Mouse (Mus musculus): ENCODE measurements around the gene Ttpal. TPM values are rescaled to one million over a fixed set of nuclear protein-coding genes. Genes with fewer than 3 reads are reported as not detected.
"Not testable (repeated sequence)": the region's sequence is repeated elsewhere in the genome, so short reads cannot be mapped to it uniquely, and the experiment has no call there.

Gene Ttpal
- polyA plus RNA-seq, 1 experiment from 2014 or later = 26.1 TPM

DNA sequence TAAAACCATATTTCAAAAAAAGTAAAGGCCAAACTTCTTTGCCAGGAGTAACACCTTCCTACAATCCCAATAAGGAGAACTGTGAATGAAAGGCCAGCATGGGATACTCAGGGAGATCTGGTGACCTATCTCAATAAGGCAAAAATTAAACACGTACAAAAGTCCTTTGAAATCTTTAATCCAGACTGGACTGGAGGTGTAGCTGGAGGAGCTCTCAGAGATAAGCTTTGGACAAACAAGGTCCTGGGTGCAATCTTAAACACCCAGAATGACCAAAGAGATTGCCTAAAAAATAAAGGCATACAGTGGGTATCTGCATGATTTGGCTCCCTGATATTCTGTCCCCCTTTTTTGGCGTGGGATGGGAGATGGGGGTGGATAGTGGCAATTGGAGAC lies 41.5 kb downstream of the Ttpal start:
- Histone ChIP-seq H3K27ac (ENCODE audit: low read depth, low read length) (peak overlapping the region; percentile 98), H3K36me3 (ENCODE audit: control insufficient read depth, insufficient read depth, low read length) (peaks cover 11% of the 10 kb centered on the region; the same call in 1 of the 2 replicates), H3K27me3 (replicated peaks; ENCODE audit: control insufficient read depth, insufficient read depth, low read length) (no peaks in the 10 kb centered on the region), H3K4me1 (replicated peaks; ENCODE audit: control insufficient read depth, insufficient read depth, low read length) (peaks cover 47% of the 10 kb centered on the region), H3K4me3 (ENCODE audit: low read depth, low read length) (peak overlapping the region; percentile 75), H3K4me2 (peak overlapping the region; percentile 79), H3K9me3 (ENCODE audit: control insufficient read depth, low read length) (no peaks in the 10 kb centered on the region), H3K9ac (ENCODE audit: low read depth, low read length) (peak overlapping the region; percentile 82)
- DNase-seq (ENCODE audit: low spot score) = no peak
- 34% methylated on average over 2 of the region's 2 CpGs for WGBS
- ATAC-seq (replicated peaks; ENCODE audit: low FRiP score) = no peak

GRCm38 (mm10) chr2:163644047-163644446 lies 41.9 kb downstream of the Ttpal start:
- Histone ChIP-seq H3K27me3 (replicated peaks; ENCODE audit: control insufficient read depth, insufficient read depth, low read length) (no peaks in the 10 kb centered on the region), H3K9me3 (ENCODE audit: control insufficient read depth, low read length) (no peaks in the 10 kb centered on the region), H3K27ac (ENCODE audit: low read depth, low read length) (peak overlapping the region; percentile 98), H3K9ac (ENCODE audit: low read depth, low read length) (peak overlapping the region; percentile 82), H3K4me1 (replicated peaks; ENCODE audit: control insufficient read depth, insufficient read depth, low read length) (peaks cover 44% of the 10 kb centered on the region), H3K4me2 (peak overlapping the region; percentile 79), H3K4me3 (ENCODE audit: low read depth, low read length) (peak overlapping the region; percentile 75), H3K36me3 (ENCODE audit: control insufficient read depth, insufficient read depth, low read length) (peaks cover 11% of the 10 kb centered on the region; the same call in 1 of the 2 replicates)
- ATAC-seq (replicated peaks; ENCODE audit: low FRiP score) = no peak
- 7% methylated on average over 4 of the region's 4 CpGs for WGBS
- no peak for DNase-seq (ENCODE audit: low spot score)

GRCm38 (mm10) chr2:163644575-163645385 lies 42.7 kb downstream of the Ttpal start, which contains the start of gene Serinc3:
Gene Serinc3 (minus strand): TSS chr2:163645131.
- Histone ChIP-seq H3K4me2 (peak within 1 kb of the TSS; percentile 79), H3K4me1 (replicated peaks; ENCODE audit: control insufficient read depth, insufficient read depth, low read length) (peaks cover 37% of the 10 kb centered on the region)
- peak; percentile 100 for DNase-seq (ENCODE audit: low spot score)

GRCm38 (mm10) chr2:163645700-163646460 lies 43.8 kb downstream of the Ttpal start:
- Histone ChIP-seq H3K9ac (ENCODE audit: low read depth, low read length) (peak overlapping the region; percentile 82), H3K4me2 (peak overlapping the region; percentile 79), H3K36me3 (ENCODE audit: control insufficient read depth, insufficient read depth, low read length) (peaks cover 6% of the 10 kb centered on the region; the same call in 1 of the 2 replicates), H3K4me3 (ENCODE audit: low read depth, low read length) (peak overlapping the region; percentile 75), H3K27me3 (replicated peaks; ENCODE audit: control insufficient read depth, insufficient read depth, low read length) (no peaks in the 10 kb centered on the region), H3K4me1 (replicated peaks; ENCODE audit: control insufficient read depth, insufficient read depth, low read length) (peaks cover 26% of the 10 kb centered on the region), H3K9me3 (ENCODE audit: control insufficient read depth, low read length) (peaks cover 4% of the 10 kb centered on the region; the same call in 1 of the 2 replicates), H3K27ac (ENCODE audit: low read depth, low read length) (peak overlapping the region; percentile 98)
- 59% methylated on average over 11 of the region's 11 CpGs for WGBS
- ATAC-seq (replicated peaks; ENCODE audit: low FRiP score) = no peak
- DNase-seq (ENCODE audit: low spot score) = no peak

More at GRCm38 (mm10) chr2:163644575-163645385, 42.7 kb downstream of the Ttpal start, which contains the start of gene Serinc3:
- H3K27me3 ChIP-seq (replicated peaks; ENCODE audit: control insufficient read depth, insufficient read depth, low read length) = no peaks in the 10 kb centered on the region
- WGBS = under 1% methylated on average over 73 of the region's 74 CpGs
- H3K4me3 ChIP-seq (ENCODE audit: low read depth, low read length) = peak within 1 kb of the TSS; percentile 75
- ATAC-seq (replicated peaks; ENCODE audit: low FRiP score) = peak; percentile 90
- H3K9ac ChIP-seq (ENCODE audit: low read depth, low read length) = peak within 1 kb of the TSS; percentile 82
- H3K9me3 ChIP-seq (ENCODE audit: control insufficient read depth, low read length) = no peaks in the 10 kb centered on the region
- peak within 1 kb of the TSS; percentile 98 for H3K27ac ChIP-seq (ENCODE audit: low read depth, low read length)
- H3K36me3 ChIP-seq (ENCODE audit: control insufficient read depth, insufficient read depth, low read length) = peaks cover 11% of the 10 kb centered on the region; the same call in 1 of the 2 replicates

GRCm38 (mm10) chr2:163646461-163647080 lies 44.5 kb downstream of the Ttpal start:
- no peaks in the 10 kb centered on the region for H3K36me3 ChIP-seq (ENCODE audit: control insufficient read depth, insufficient read depth, low read length)
- H3K27ac ChIP-seq (ENCODE audit: low read depth, low read length) = no peak overlapping the region; the same call in 1 of the 2 replicates
- ATAC-seq (replicated peaks; ENCODE audit: low FRiP score) = no peak
- 88% methylated on average over 5 of the region's 5 CpGs for WGBS
- peaks cover 4% of the 10 kb centered on the region; the same call in 1 of the 2 replicates for H3K9me3 ChIP-seq (ENCODE audit: control insufficient read depth, low read length)
- H3K4me2 ChIP-seq = no peak overlapping the region
- H3K4me1 ChIP-seq (replicated peaks; ENCODE audit: control insufficient read depth, insufficient read depth, low read length) = peaks cover 19% of the 10 kb centered on the region
- H3K4me3 ChIP-seq (ENCODE audit: low read depth, low read length) = no peak overlapping the region
- no peak overlapping the region for H3K9ac ChIP-seq (ENCODE audit: low read depth, low read length)
- DNase-seq (ENCODE audit: low spot score) = no peak
- H3K27me3 ChIP-seq (replicated peaks; ENCODE audit: control insufficient read depth, insufficient read depth, low read length) = no peaks in the 10 kb centered on the region

GRCm38 (mm10) chr2:163655699-163656098 lies 53.6 kb downstream of the Ttpal start:
- 95% methylated on average over 7 of the region's 12 CpGs for WGBS

DNA sequence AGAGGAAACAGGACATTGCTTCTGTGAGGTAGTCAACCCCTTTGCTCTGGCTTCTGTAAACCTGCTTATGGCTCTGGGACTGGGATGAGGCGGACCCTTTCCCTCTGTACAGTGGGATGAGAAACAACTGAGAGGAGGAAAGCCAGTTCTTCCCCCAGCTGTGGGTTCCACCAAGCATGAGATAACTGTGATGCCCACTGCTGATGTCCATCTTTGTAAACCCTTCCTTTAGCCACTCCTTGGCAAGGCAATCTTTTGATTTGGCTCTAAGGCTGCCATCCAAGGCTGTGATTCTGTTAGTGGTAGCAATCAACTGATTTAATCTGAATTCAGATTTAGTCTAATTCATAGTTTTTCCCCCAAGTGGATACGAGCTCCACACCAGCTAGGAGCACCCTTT lies 55.4 kb downstream of the Ttpal start:
- WGBS = 78% methylated on average over 2 of the region's 2 CpGs
- no peaks in the 10 kb centered on the region for H3K9me3 ChIP-seq (ENCODE audit: control insufficient read depth, low read length)
- DNase-seq (ENCODE audit: low spot score) (no peak), ATAC-seq (replicated peaks; ENCODE audit: low FRiP score) (no peak)
- H3K27me3 ChIP-seq (replicated peaks; ENCODE audit: control insufficient read depth, insufficient read depth, low read length) = no peaks in the 10 kb centered on the region
- H3K4me2 ChIP-seq = no peak overlapping the region
- H3K4me1 ChIP-seq (replicated peaks; ENCODE audit: control insufficient read depth, insufficient read depth, low read length) = peaks cover 23% of the 10 kb centered on the region
- H3K36me3 ChIP-seq (ENCODE audit: control insufficient read depth, insufficient read depth, low read length) = no peaks in the 10 kb centered on the region
- H3K27ac ChIP-seq (ENCODE audit: low read depth, low read length) = no peak overlapping the region
- no peak overlapping the region for H3K4me3 ChIP-seq (ENCODE audit: low read depth, low read length)
- no peak overlapping the region for H3K9ac ChIP-seq (ENCODE audit: low read depth, low read length)

More at GRCm38 (mm10) chr2:163655699-163656098, 53.6 kb downstream of the Ttpal start:
- not testable (repeated sequence) for ATAC-seq (replicated peaks; ENCODE audit: low FRiP score); DNase-seq (ENCODE audit: low spot score); H3K27me3 ChIP-seq (replicated peaks; ENCODE audit: control insufficient read depth, insufficient read depth, low read length); H3K9ac ChIP-seq (ENCODE audit: low read depth, low read length); H3K27ac ChIP-seq (ENCODE audit: low read depth, low read length); H3K4me3 ChIP-seq (ENCODE audit: low read depth, low read length); H3K9me3 ChIP-seq (ENCODE audit: control insufficient read depth, low read length); H3K36me3 ChIP-seq (ENCODE audit: control insufficient read depth, insufficient read depth, low read length); H3K4me2 ChIP-seq
- peaks cover 14% of the 10 kb centered on the region for H3K4me1 ChIP-seq (replicated peaks; ENCODE audit: control insufficient read depth, insufficient read depth, low read length)
